Mouse (Mus musculus): ENCODE data around the gene Hormad2. TPM values are rescaled to one million over a fixed set of nuclear protein-coding genes. Genes with fewer than 3 reads are reported as not detected.

Gene Hormad2
- 0.06 TPM in 1 of 2 replicates, not detected in the other for polyA plus RNA-seq (2012; rRNA removed)

DNA sequence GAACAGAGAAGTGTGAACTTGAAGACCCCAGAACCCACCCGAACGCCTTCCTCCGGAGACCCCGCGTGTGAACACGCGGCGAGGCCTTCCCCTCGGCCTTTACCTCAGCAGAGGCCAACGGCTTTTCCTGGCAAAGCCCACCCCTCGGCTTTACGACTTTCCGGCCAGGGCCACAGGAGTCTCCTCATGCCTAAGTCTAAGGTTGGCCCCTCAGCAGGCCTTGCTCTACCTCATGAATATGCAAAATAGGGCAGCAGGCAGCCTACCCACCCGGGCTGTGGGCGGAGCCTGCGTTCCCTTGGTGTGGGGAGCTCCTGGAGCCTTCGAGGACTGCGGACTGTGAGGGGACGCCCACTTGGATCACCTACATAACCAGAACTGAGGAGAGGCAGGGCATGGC, at the start of gene Hormad2:
Gene Hormad2, minus strand, starts transcription at position 128 of the 400 bp plus-strand sequence.

Other genes starting within 250 kb of the Hormad2 start
- 8.6 and 10.4 TPM in 2 replicates for gene Castor1, start 222.9 kb downstream of the Hormad2 start, polyA plus RNA-seq (2012; rRNA removed)
- gene Osm, start 204.7 kb downstream of the Hormad2 start, polyA plus RNA-seq (2012; rRNA removed), result 0.23 and 0.27 TPM in 2 replicates
- gene Lif, start 183.5 kb downstream of the Hormad2 start, polyA plus RNA-seq (2012; rRNA removed), result 3.1 and 3.7 TPM in 2 replicates
- gene Mtmr3, start 153.8 kb upstream of the Hormad2 start, polyA plus RNA-seq (2012; rRNA removed), result 24.1 and 24.2 TPM in 2 replicates
- not detected in 2 replicates for gene Gm11032, start 179.0 kb upstream of the Hormad2 start, polyA plus RNA-seq (2012; rRNA removed)
- gene Ascc2, start 196.6 kb upstream of the Hormad2 start, polyA plus RNA-seq (2012; rRNA removed), result 20.6 and 22.7 TPM in 2 replicates

Data from colon, adult 2 months (tissue).